In the genomic region with DNA sequence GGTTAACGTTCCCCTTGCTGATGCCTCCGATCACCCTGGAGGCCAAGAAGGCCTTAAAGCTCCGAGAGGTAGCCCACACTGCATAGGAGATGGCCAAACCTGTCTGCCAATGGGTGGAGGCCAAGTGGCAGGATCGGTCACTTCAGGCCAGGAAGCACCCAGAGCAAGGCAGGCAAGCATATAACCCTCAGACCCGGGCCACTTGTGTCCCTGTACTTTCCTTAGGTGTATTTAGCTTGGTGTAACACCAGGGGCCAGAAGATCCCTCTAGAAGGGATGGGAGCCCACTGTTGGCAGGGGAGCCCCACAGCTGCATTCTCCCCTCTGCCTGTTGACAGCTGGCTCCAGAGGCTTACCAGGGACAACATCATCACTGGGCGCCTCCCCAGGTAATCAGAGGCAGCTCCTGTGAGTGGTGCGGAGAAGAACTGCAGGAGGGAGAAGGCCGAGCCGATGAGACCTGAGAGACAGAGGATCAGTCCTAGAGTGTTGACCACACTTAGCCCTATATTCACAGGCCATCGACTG, we compare ENCODE assay signal across 8 mouse cellular contexts. TPM values are rescaled to one million over a fixed set of nuclear protein-coding genes. Genes with fewer than 3 reads are reported as not detected.
DNase-seq lines count a peak whose midpoint lies in the region; ATAC-seq and TF ChIP-seq lines count a peak whose summit lies in the region.

No protein-coding gene starts in this region.

- H3K36me3 ChIP-seq in C2C12 (ENCODE audit: control insufficient read depth, insufficient read depth), result peaks cover 75% of the 10 kb centered on the region
- H3K36me3 ChIP-seq in embryonic facial prominence, embryonic 13.5 days, result peaks cover 82% of the 10 kb centered on the region
- H3K36me3 ChIP-seq in intestine, embryonic 16.5 days (ENCODE audit: control insufficient read depth, insufficient read depth, low read length), result peaks cover 21% of the 10 kb centered on the region
- H3K36me3 ChIP-seq in neural tube, embryonic 13.5 days, result peaks cover 76% of the 10 kb centered on the region

- TF ChIP-seq CTCF in gastrocnemius, adult 2 months (IDR thresholded peaks at IDR 0.05), result no peak
- TF ChIP-seq CTCF in C2C12 (IDR thresholded peaks at IDR 0.05; ENCODE audit: control insufficient read depth, insufficient read depth, insufficient read length), result no peak

- no peaks in the 10 kb centered on the region for H3K9me3 ChIP-seq in embryonic facial prominence, embryonic 13.5 days
- H3K9me3 ChIP-seq in intestine, embryonic 16.5 days (ENCODE audit: control insufficient read depth, low read length), result no peaks in the 10 kb centered on the region
- H3K9me3 ChIP-seq in neural tube, embryonic 13.5 days, result no peaks in the 10 kb centered on the region

- peak overlapping the region; percentile 87 for H3K4me3 ChIP-seq in gastrocnemius, adult 2 months
- peak overlapping the region; percentile 54 for H3K4me3 ChIP-seq in C2C12 (ENCODE audit: insufficient read depth, poor library complexity, severe bottlenecking)
- peak overlapping the region; percentile 58 for H3K4me3 ChIP-seq in embryonic facial prominence, embryonic 13.5 days
- peak overlapping the region; percentile 76 for H3K4me3 ChIP-seq in intestine, embryonic 16.5 days (ENCODE audit: low read length)
- peak overlapping the region; percentile 61 for H3K4me3 ChIP-seq in neural tube, embryonic 13.5 days

- peaks cover 27% of the 10 kb centered on the region for H3K4me1 ChIP-seq in embryonic facial prominence, embryonic 13.5 days
- H3K4me1 ChIP-seq in intestine, embryonic 16.5 days (ENCODE audit: control insufficient read depth, insufficient read depth, low read length), result peaks cover 18% of the 10 kb centered on the region
- peaks cover 27% of the 10 kb centered on the region for H3K4me1 ChIP-seq in neural tube, embryonic 13.5 days (replicated peaks)

- WGBS in embryonic facial prominence, embryonic 13.5 days, result 56% methylated on average over 10 of the region's 10 CpGs
- WGBS in intestine, embryonic 16.5 days, result 60% methylated on average over 10 of the region's 10 CpGs
- WGBS in neural tube, embryonic 13.5 days, result 70% methylated on average over 10 of the region's 10 CpGs

- H3K79me3 ChIP-seq in C2C12 (ENCODE audit: low read depth), result peaks cover 12% of the 10 kb centered on the region

- H3K9ac ChIP-seq in embryonic facial prominence, embryonic 13.5 days, result peak overlapping the region; percentile 83
- peak overlapping the region; percentile 83 for H3K9ac ChIP-seq in intestine, embryonic 16.5 days (ENCODE audit: low read depth, low read length)
- peak overlapping the region; percentile 80 for H3K9ac ChIP-seq in neural tube, embryonic 13.5 days

- H3K27ac ChIP-seq in gastrocnemius, adult 2 months, result peak overlapping the region; percentile 87
- peak overlapping the region; percentile 93 for H3K27ac ChIP-seq in embryonic facial prominence, embryonic 13.5 days
- no peak overlapping the region for H3K27ac ChIP-seq in intestine, embryonic 16.5 days (ENCODE audit: low read length)
- H3K27ac ChIP-seq in neural tube, embryonic 13.5 days (replicated peaks), result no peak overlapping the region

- peaks cover 26% of the 10 kb centered on the region for H3K79me2 ChIP-seq in C2C12 (ENCODE audit: control insufficient read depth, insufficient read depth)

- DNase-seq in gastrocnemius, adult 2 months, result peak; percentile 40
- DNase-seq in gastrocnemius, postnatal 10 days, result no peak
- no peak for DNase-seq in urinary bladder, adult 18-20 months (ENCODE audit: low spot score in 2 of 2)

- no peaks in the 10 kb centered on the region for H3K27me3 ChIP-seq in C2C12 (ENCODE audit: control insufficient read depth, insufficient read depth, insufficient read length)
- H3K27me3 ChIP-seq in embryonic facial prominence, embryonic 13.5 days, result no peaks in the 10 kb centered on the region
- no peaks in the 10 kb centered on the region for H3K27me3 ChIP-seq in intestine, embryonic 16.5 days (replicated peaks; ENCODE audit: control insufficient read depth, insufficient read depth, low read length)
- no peaks in the 10 kb centered on the region for H3K27me3 ChIP-seq in neural tube, embryonic 13.5 days

- H3ac ChIP-seq in C2C12 (ENCODE audit: control insufficient read depth, insufficient read length, low read depth), result peak overlapping the region; percentile 65

- peak overlapping the region; percentile 81 for H3K4me2 ChIP-seq in embryonic facial prominence, embryonic 13.5 days
- peak overlapping the region; percentile 96 for H3K4me2 ChIP-seq in intestine, embryonic 16.5 days (ENCODE audit: low read depth, low read length)
- peak overlapping the region; percentile 91 for H3K4me2 ChIP-seq in neural tube, embryonic 13.5 days

- intact Hi-C loops in gastrocnemius, adult 2 months (cut with DNase I), result loop anchor here (2.0 kb wide), 1 partner anchor 117 kb away; no protein-coding TSS in a partner anchor

- ATAC-seq in embryonic facial prominence, embryonic 13.5 days (ENCODE audit: insufficient number of reproducible peaks, insufficient read depth, low FRiP score, low TSS enrichment, low read depth), result no peak
- ATAC-seq in intestine, embryonic 16.5 days, result no peak
- ATAC-seq in neural tube, embryonic 13.5 days (ENCODE audit: low read depth), result no peak
- no peak for ATAC-seq in monocyte, adult 5-6 weeks (replicated peaks; ENCODE audit: insufficient number of reproducible peaks, low FRiP score, low TSS enrichment, poor library complexity, severe bottlenecking)

TF ChIP-seq in C2C12, 6 proteins besides CTCF, POLR2A, EP300 and RAD21:
- no peak for TF ChIP-seq FOSL1 (IDR thresholded peaks at IDR 0.05; ENCODE audit: insufficient read depth, low read length, poor library complexity, severe bottlenecking)
- no peak for TF ChIP-seq MYOD1 (IDR thresholded peaks at IDR 0.05; ENCODE audit: control insufficient read depth, insufficient read length, low read depth)
- TF ChIP-seq MYOG (IDR thresholded peaks at IDR 0.05; ENCODE audit: control insufficient read depth, extremely low read depth, insufficient read length), result no peak
- TF ChIP-seq MAX (IDR thresholded peaks at IDR 0.05), result no peak
- TF ChIP-seq CEBPB (IDR thresholded peaks at IDR 0.05; ENCODE audit: low read depth), result no peak
- TF ChIP-seq USF1 (IDR thresholded peaks at IDR 0.05; ENCODE audit: low read depth), result no peak

RNA-seq across cellular contexts. Expression of gene Mfsd10, which starts 1.3 kb away (rescaled TPM):
- 1 to 10 TPM; 4.2 to 6.4 TPM for total RNA-seq in gastrocnemius, adult 2 months (2021)
- total RNA-seq in gastrocnemius, postnatal 10 days (2021), result 10 to 100 TPM; 15.0 to 17.5 TPM
- polyA plus RNA-seq in C2C12 (2012; fragmentation: generic; extraction: Trizol), result 69.3 TPM
- 129 and 146 TPM in 2 replicates for polyA plus RNA-seq in embryonic facial prominence, embryonic 13.5 days (2015; fragmentation: Nextera tagmentation; extraction: Ambion mirVana)
- polyA plus RNA-seq in intestine, embryonic 16.5 days (2015; fragmentation: Nextera tagmentation; extraction: Ambion mirVana), result 116 and 118 TPM in 2 replicates
- 77.5 and 77.8 TPM in 2 replicates for polyA plus RNA-seq in neural tube, embryonic 13.5 days (2015; fragmentation: Nextera tagmentation; extraction: Ambion mirVana)
- 15.7 to 30.7 TPM (median 20.2 TPM) in 3 replicates for total RNA-seq in monocyte, adult 5-6 weeks (2017)

RNA-seq across cellular contexts. Expression of gene Nop14, which starts 24.2 kb away (rescaled TPM):
- 10 to 100 TPM; 14.6 to 15.2 TPM for total RNA-seq in gastrocnemius, adult 2 months (2021)
- 10 to 100 TPM; 11.0 to 14.4 TPM for total RNA-seq in gastrocnemius, postnatal 10 days (2021)
- polyA plus RNA-seq in C2C12 (2012; fragmentation: generic; extraction: Trizol), result 24.4 TPM
- polyA plus RNA-seq in embryonic facial prominence, embryonic 13.5 days (2015; fragmentation: Nextera tagmentation; extraction: Ambion mirVana), result 29.4 and 32.5 TPM in 2 replicates
- polyA plus RNA-seq in intestine, embryonic 16.5 days (2015; fragmentation: Nextera tagmentation; extraction: Ambion mirVana), result 21.0 and 23.7 TPM in 2 replicates
- polyA plus RNA-seq in neural tube, embryonic 13.5 days (2015; fragmentation: Nextera tagmentation; extraction: Ambion mirVana), result 21.7 and 22.8 TPM in 2 replicates
- 25.9 to 45.2 TPM (median 38.6 TPM) in 3 replicates for total RNA-seq in monocyte, adult 5-6 weeks (2017)

RNA-seq across cellular contexts. Expression of gene Grk4, which starts 24.4 kb away (rescaled TPM):
- total RNA-seq in gastrocnemius, adult 2 months (2021), result 1 to 10 TPM; 1.0 to 4.2 TPM
- 1 to 10 TPM; 1.4 to 1.5 TPM for total RNA-seq in gastrocnemius, postnatal 10 days (2021)
- 0.43 TPM for polyA plus RNA-seq in C2C12 (2012; fragmentation: generic; extraction: Trizol)
- 4.1 and 5.0 TPM in 2 replicates for polyA plus RNA-seq in embryonic facial prominence, embryonic 13.5 days (2015; fragmentation: Nextera tagmentation; extraction: Ambion mirVana)
- polyA plus RNA-seq in intestine, embryonic 16.5 days (2015; fragmentation: Nextera tagmentation; extraction: Ambion mirVana), result 0.93 and 1.2 TPM in 2 replicates
- polyA plus RNA-seq in neural tube, embryonic 13.5 days (2015; fragmentation: Nextera tagmentation; extraction: Ambion mirVana), result 1.6 and 2.5 TPM in 2 replicates
- 2.9 to 12.9 TPM (median 4.2 TPM) in 3 replicates for total RNA-seq in monocyte, adult 5-6 weeks (2017)

Comparison
In these comparisons a context has a peak if more than half of its experiments do, and no peak if none do; other contexts are left out.
1. H3K27ac ChIP-seq: peak in gastrocnemius, adult 2 months (single experiment) and embryonic facial prominence, embryonic 13.5 days (single experiment); none in intestine, embryonic 16.5 days (single experiment) and neural tube, embryonic 13.5 days (single experiment).
2. Peak in every context shown above with its lines, with median percentiles within 50 percentile points of each other: H3K4me3 ChIP-seq, H3K4me2 ChIP-seq and H3K9ac ChIP-seq.